Mouse (Mus musculus): ENCODE results near the gene Heyl. TPM values are rescaled to one million over a fixed set of nuclear protein-coding genes. Genes with fewer than 3 reads are reported as not detected.
"Not testable (repeated sequence)": the region's sequence is repeated elsewhere in the genome, so short reads cannot be mapped to it uniquely, and the experiment has no call there.

Heyl gene
- polyA plus RNA-seq, 1 experiment, result 4.3 TPM

DNA sequence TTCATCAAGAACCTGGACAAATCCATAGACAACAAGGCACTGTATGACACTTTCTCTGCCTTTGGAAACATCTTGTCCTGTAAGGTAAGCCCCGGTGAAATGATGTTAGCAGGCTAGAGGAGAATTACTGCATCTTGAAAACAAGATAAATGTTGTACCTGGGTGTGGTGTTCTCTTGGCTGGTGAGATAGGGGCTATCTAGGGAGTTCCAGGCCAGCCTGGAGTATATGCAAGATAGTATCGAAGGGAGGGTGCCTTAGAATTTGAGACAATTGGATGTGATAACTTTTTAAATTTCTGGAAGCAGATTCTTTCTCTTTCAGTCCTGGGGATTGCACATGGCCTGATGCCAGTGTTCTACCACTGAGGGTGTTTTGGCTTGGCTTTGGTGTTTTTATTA is 53.4 kb downstream of the Heyl start:
- TF ChIP-seq CTCF (IDR thresholded peaks at IDR 0.05; ENCODE audit: borderline replicate concordance, control insufficient read depth, extremely low read depth, insufficient read depth, low read length, poor library complexity) (no peak), POLR2A (IDR thresholded peaks at IDR 0.05; ENCODE audit: control insufficient read depth, extremely low read depth, insufficient read depth, low read length, poor library complexity) (no peak)
- DNase-seq, result no peak
- Histone ChIP-seq H3K4me1 (replicated peaks; ENCODE audit: control insufficient read depth, insufficient read depth, low read length) (peaks cover 11% of the 10 kb centered on the region), H3K27ac (ENCODE audit: control insufficient read depth, insufficient read depth, low read length) (no peak overlapping the region), H3K36me3 (ENCODE audit: control insufficient read depth, insufficient read depth, low read length) (peaks cover 31% of the 10 kb centered on the region), H3K4me3 (ENCODE audit: control insufficient read depth, insufficient read depth, low read length) (no peak overlapping the region), H3K27me3 (ENCODE audit: control insufficient read depth, insufficient read depth, low read length) (no peaks in the 10 kb centered on the region)
- 93% methylated on average over 2 of the region's 2 CpGs for WGBS

DNA sequence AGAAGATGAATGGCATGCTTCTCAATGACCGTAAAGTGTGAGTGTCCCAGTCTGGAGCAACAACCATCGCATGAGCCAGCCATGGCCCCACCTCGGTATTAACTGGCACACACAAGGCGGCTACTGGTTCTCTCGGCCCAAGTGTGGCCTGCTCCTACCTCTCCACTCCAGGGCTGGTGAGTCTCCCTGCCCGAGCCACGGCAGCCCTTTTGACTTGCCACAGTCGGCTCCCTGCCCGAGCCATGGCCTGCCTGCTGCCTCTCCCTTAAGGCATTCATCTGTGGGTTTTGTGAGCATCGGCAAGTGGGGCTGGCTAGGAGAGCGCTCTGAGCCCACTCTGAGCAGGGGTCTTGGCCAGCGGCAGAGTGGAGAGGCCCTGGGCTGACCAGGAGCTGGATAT is 55.7 kb downstream of the Heyl start:
- H3K4me3 ChIP-seq (ENCODE audit: control insufficient read depth, insufficient read depth, low read length), result no peak overlapping the region
- H3K27ac ChIP-seq (ENCODE audit: control insufficient read depth, insufficient read depth, low read length), result no peak overlapping the region
- no peak for TF ChIP-seq POLR2A (IDR thresholded peaks at IDR 0.05; ENCODE audit: control insufficient read depth, extremely low read depth, insufficient read depth, low read length, poor library complexity)
- no peak for TF ChIP-seq CTCF (IDR thresholded peaks at IDR 0.05; ENCODE audit: borderline replicate concordance, control insufficient read depth, extremely low read depth, insufficient read depth, low read length, poor library complexity)
- peaks cover 54% of the 10 kb centered on the region for H3K36me3 ChIP-seq (ENCODE audit: control insufficient read depth, insufficient read depth, low read length)
- DNase-seq, result no peak
- 97% methylated on average over 12 of the region's 12 CpGs for WGBS
- H3K27me3 ChIP-seq (ENCODE audit: control insufficient read depth, insufficient read depth, low read length), result no peaks in the 10 kb centered on the region
- peaks cover 6% of the 10 kb centered on the region for H3K4me1 ChIP-seq (replicated peaks; ENCODE audit: control insufficient read depth, insufficient read depth, low read length)

DNA sequence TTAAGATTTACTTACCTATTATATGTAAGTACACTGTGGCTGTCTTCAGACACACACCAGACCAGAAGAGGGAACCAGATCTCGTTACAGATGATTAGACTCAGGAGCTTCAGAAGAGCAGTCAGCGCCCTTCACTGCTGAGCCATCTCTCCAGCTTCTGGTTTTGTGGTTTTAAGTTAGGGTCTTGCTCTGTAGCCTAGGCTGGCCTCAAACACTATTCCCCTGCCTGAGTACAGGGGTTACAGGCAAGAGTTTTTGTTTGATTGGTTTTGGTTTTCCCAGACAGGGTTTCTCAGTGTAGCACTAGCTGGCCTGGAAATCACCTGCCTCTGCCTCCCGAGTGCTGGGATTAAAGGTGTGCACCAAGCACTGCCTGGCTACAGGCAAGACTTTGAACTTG is 59.0 kb downstream of the Heyl start:
- no peak overlapping the region for H3K4me3 ChIP-seq (ENCODE audit: control insufficient read depth, insufficient read depth, low read length)
- DNase-seq, result no peak
- H3K4me1 ChIP-seq (replicated peaks; ENCODE audit: control insufficient read depth, insufficient read depth, low read length), result no peaks in the 10 kb centered on the region
- TF ChIP-seq POLR2A (IDR thresholded peaks at IDR 0.05; ENCODE audit: control insufficient read depth, extremely low read depth, insufficient read depth, low read length, poor library complexity) (no peak), CTCF (IDR thresholded peaks at IDR 0.05; ENCODE audit: borderline replicate concordance, control insufficient read depth, extremely low read depth, insufficient read depth, low read length, poor library complexity) (no peak)
- no peak overlapping the region for H3K27ac ChIP-seq (ENCODE audit: control insufficient read depth, insufficient read depth, low read length)
- 75% methylated on average over 3 of the region's 3 CpGs for WGBS
- peaks cover 76% of the 10 kb centered on the region for H3K36me3 ChIP-seq (ENCODE audit: control insufficient read depth, insufficient read depth, low read length)
- H3K27me3 ChIP-seq (ENCODE audit: control insufficient read depth, insufficient read depth, low read length), result no peaks in the 10 kb centered on the region

DNA sequence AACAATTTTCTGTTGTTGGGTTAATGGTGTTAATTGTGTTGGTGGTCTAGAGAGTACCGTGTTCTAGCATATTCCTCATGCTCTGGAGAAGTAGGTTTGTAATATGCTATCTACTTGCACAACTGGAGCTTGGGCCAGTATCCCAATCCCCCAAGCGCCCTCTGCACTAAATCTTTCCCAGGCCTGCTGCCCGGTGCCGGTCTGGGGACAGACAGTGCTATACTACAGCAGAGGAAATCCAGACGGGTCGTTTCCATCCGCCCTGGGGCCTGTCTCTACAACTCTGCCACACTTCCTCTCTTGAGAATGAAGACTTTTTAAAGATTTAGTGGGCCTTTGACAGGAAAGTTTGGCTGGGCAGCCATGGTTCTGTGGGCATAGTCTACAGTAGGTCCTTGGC is 59.6 kb downstream of the Heyl start:
- 93% methylated on average over 7 of the region's 7 CpGs for WGBS
- TF ChIP-seq CTCF (IDR thresholded peaks at IDR 0.05; ENCODE audit: borderline replicate concordance, control insufficient read depth, extremely low read depth, insufficient read depth, low read length, poor library complexity) (no peak), POLR2A (IDR thresholded peaks at IDR 0.05; ENCODE audit: control insufficient read depth, extremely low read depth, insufficient read depth, low read length, poor library complexity) (no peak)

DNA sequence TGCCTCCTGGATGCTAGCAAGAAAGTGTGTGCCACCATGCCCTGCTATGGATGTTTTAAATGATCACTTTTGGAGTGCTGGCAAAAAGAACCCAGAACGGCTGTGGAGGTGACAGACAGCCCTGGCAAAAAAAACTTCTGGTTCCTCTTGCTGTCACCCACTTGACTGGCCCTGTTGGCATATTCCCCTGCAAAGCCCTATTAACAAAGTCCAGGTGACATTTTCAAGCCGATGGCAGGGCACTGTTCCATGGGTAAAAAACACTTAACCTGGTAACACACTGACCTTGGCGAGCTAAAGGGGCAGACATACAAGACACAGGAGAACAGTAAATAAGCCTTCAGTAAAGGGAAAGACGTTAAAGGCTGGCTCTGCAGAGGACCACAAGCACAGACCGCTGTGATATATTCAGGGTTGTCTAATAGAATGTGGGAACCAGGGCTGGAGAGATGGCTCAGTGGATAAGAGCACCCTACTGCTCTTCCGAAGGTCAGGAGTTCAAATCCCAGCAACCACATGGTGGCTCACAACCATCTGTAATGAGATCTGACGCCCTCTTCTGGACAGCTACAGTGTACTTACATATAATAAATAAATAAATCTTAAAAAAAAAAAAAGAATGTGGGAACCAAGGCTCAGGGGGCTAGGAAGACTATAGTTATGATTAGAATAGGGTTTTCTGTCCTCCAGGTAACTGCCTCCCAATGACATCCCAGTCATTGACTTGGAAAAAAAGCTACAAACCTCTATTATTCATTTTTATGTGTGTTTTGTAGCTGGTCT is 60.5 kb downstream of the Heyl start:
- WGBS, result 91% methylated on average over 7 of the region's 7 CpGs
- no peaks in the 10 kb centered on the region for H3K4me1 ChIP-seq (replicated peaks; ENCODE audit: control insufficient read depth, insufficient read depth, low read length)
- TF ChIP-seq POLR2A (IDR thresholded peaks at IDR 0.05; ENCODE audit: control insufficient read depth, extremely low read depth, insufficient read depth, low read length, poor library complexity) (no peak), CTCF (IDR thresholded peaks at IDR 0.05; ENCODE audit: borderline replicate concordance, control insufficient read depth, extremely low read depth, insufficient read depth, low read length, poor library complexity) (no peak)
- no peak overlapping the region for H3K4me3 ChIP-seq (ENCODE audit: control insufficient read depth, insufficient read depth, low read length)
- DNase-seq, result no peak
- H3K27ac ChIP-seq (ENCODE audit: control insufficient read depth, insufficient read depth, low read length), result no peak overlapping the region
- peaks cover 83% of the 10 kb centered on the region for H3K36me3 ChIP-seq (ENCODE audit: control insufficient read depth, insufficient read depth, low read length)
- no peaks in the 10 kb centered on the region for H3K27me3 ChIP-seq (ENCODE audit: control insufficient read depth, insufficient read depth, low read length)

More for the DNA sequence above, 59.6 kb downstream of the Heyl start:
- no peak overlapping the region for H3K4me3 ChIP-seq (ENCODE audit: control insufficient read depth, insufficient read depth, low read length)
- no peak overlapping the region for H3K27ac ChIP-seq (ENCODE audit: control insufficient read depth, insufficient read depth, low read length)
- no peak for DNase-seq
- no peaks in the 10 kb centered on the region for H3K4me1 ChIP-seq (replicated peaks; ENCODE audit: control insufficient read depth, insufficient read depth, low read length)
- no peaks in the 10 kb centered on the region for H3K27me3 ChIP-seq (ENCODE audit: control insufficient read depth, insufficient read depth, low read length)
- H3K36me3 ChIP-seq (ENCODE audit: control insufficient read depth, insufficient read depth, low read length), result peaks cover 80% of the 10 kb centered on the region

DNA sequence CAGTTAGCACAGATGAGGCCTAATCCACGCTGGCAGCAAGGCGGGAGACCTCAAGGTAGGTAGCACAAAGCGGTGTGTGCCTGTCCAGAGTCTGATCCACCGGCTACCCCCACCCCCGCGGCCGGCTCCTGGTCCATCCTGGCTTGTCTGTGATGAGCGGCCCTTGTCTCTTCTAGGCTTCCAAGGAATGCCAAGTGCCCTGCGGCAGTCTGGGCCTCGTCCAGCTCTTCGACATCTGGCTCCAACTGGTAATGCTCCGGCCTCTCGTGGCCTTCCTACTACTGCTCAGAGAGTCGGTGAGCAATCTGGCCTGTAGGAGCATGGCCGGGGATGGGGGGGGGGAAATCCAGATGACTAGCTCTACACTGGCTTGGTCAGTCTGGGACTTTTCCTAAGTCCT is 61.7 kb downstream of the Heyl start:
- DNase-seq; H3K27me3 ChIP-seq (ENCODE audit: control insufficient read depth, insufficient read depth, low read length); H3K4me3 ChIP-seq (ENCODE audit: control insufficient read depth, insufficient read depth, low read length); H3K27ac ChIP-seq (ENCODE audit: control insufficient read depth, insufficient read depth, low read length); H3K4me1 ChIP-seq (replicated peaks; ENCODE audit: control insufficient read depth, insufficient read depth, low read length): not testable (repeated sequence)
- WGBS, result 95% methylated on average over 15 of the region's 15 CpGs
- peaks cover 75% of the 10 kb centered on the region for H3K36me3 ChIP-seq (ENCODE audit: control insufficient read depth, insufficient read depth, low read length)

Measured in thymus, adult 2 months (tissue).